Mouse (Mus musculus) embryonic facial prominence, embryonic 11.5 days (tissue): Measurements from ENCODE around the gene Psmg3. TPM values are rescaled to one million over a fixed set of nuclear protein-coding genes. Genes with fewer than 3 reads are reported as not detected.
A peak's percentile ranks its signal among the peaks of the same experiment; 100 is the strongest.

ENCODE experiments used
- ATAC-seq: fragments of 200-750 bp; cut with Nextera tagmentation; replicated peaks from 2 replicates; pipeline ENCODE4 v1.8.0; 2017; ENCODE audit warnings: low read depth; ENCODE audit not compliant: insufficient number of reproducible peaks, low FRiP score, low TSS enrichment
- DNase-seq: peaks from one replicate; pipeline ENCODE4 v3.0.0-alpha.2; 2015; ENCODE audit warnings: low spot score
- H3K27ac ChIP-seq: fragments of 300-500 bp; sonication (generic); replicated peaks from 2 replicates; pipeline ENCODE4 v1.5.1; 2014; ENCODE audit warnings: mild to moderate bottlenecking, low read depth, low read length, control low read depth
- H3K27me3 ChIP-seq: fragments of 300-500 bp; sonication (generic); 2 replicates; pipeline ENCODE4 v1.6.1; 2014; ENCODE audit warnings: mild to moderate bottlenecking, low read length, moderate library complexity, mixed read lengths; ENCODE audit not compliant: control insufficient read depth, insufficient read depth
- H3K36me3 ChIP-seq: fragments of 300-500 bp; sonication (generic); replicated peaks from 2 replicates; pipeline ENCODE4 v1.6.1; 2014; ENCODE audit warnings: low read depth, mild to moderate bottlenecking, low read length, moderate library complexity, mixed read lengths; ENCODE audit not compliant: control insufficient read depth, insufficient read depth
- H3K4me1 ChIP-seq: fragments of 300-500 bp; sonication (generic); 2 replicates; pipeline ENCODE4 v1.6.1; 2014; ENCODE audit warnings: low read length, mixed read lengths; ENCODE audit not compliant: control insufficient read depth, insufficient read depth
- H3K4me2 ChIP-seq: fragments of 300-500 bp; sonication (generic); 2 replicates; pipeline ENCODE4 v1.6.1; 2014; ENCODE audit warnings: low read depth, mild to moderate bottlenecking, control low read depth, low read length, moderate library complexity
- H3K4me3 ChIP-seq: fragments of 300-500 bp; sonication (generic); 2 replicates; pipeline ENCODE4 v1.5.1; 2014; ENCODE audit warnings: low read depth, low read length, control low read depth
- H3K9ac ChIP-seq: fragments of 300-500 bp; sonication (generic); replicated peaks from 2 replicates; pipeline ENCODE4 v1.6.1; 2014; ENCODE audit warnings: mild to moderate bottlenecking, control low read depth, low read length
- H3K9me3 ChIP-seq: fragments of 300-500 bp; sonication (generic); replicated peaks from 2 replicates; pipeline ENCODE4 v1.6.1; 2016; ENCODE audit warnings: mild to moderate bottlenecking, low read length, inconsistent platforms, mixed read lengths; ENCODE audit not compliant: control insufficient read depth
- WGBS: fragments of 180-500 bp; shearing (Covaris S2); extraction: QIAGEN DNeasy Blood & Tissue Kit; methylation state at CpG from one replicate; pipeline ENCODE4 v1.1.7; 2014; 5-methylcytosine and 5-hydroxymethylcytosine counted together
- polyA plus RNA-seq: library from polyadenylated mRNA; unstranded; fragments of >200 nt; fragmentation: Nextera tagmentation; extraction: Ambion mirVana; gene quantifications from 2 replicates; pipeline ENCODE4 v1.2.1, GENCODE M21; 2014

Gene Psmg3
- polyA plus RNA-seq, 1 experiment from 2014 or later = 67.8 TPM

DNA sequence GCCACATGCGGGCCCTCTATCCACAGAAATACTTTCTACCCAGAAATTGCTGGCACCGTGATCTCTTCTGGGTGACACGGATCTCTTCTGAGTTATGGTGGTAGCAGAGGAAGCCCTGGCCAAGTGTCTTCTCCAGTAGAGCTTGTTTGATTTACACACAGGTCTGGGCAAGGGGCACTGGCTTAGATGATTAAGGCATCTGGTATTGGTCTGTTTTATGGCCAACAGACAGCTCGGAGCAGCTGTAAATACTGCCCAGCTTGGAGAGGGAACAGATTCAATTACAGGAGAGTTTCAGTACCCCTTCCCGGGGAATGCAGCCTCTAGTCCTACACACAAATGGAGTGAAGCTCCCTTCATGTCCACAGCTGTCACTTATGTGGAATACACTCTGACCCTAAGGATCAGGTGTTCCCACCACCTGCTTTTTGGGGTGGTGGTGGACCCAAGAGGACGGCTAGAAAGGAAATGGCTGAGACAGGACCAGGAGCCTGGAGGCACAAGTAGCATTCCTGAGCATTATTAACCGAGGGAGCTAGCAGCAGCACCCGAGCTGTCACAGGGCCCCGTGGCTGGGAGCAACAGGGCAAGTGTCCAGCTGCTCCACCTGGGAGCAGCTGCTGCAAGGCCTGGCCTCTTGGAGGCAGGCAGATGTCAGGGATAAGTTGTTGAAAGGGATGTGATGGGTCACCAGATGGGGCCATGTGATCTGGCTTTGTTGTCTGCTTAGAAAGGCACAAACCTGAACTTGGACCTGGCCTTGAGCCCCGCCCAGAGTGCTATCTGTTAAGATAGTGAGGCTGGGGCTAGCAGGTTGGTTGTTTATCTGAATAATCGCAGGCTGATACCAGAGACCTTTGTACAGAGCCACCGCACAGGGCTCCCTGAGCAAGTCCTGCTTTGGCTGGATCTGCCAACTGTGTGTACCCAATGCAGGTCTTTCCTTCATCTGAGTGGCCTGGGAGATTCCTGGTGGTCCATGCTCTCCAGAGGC lies 4.9 kb downstream of the Psmg3 start:
- no peak overlapping the region for H3K9ac ChIP-seq

DNA sequence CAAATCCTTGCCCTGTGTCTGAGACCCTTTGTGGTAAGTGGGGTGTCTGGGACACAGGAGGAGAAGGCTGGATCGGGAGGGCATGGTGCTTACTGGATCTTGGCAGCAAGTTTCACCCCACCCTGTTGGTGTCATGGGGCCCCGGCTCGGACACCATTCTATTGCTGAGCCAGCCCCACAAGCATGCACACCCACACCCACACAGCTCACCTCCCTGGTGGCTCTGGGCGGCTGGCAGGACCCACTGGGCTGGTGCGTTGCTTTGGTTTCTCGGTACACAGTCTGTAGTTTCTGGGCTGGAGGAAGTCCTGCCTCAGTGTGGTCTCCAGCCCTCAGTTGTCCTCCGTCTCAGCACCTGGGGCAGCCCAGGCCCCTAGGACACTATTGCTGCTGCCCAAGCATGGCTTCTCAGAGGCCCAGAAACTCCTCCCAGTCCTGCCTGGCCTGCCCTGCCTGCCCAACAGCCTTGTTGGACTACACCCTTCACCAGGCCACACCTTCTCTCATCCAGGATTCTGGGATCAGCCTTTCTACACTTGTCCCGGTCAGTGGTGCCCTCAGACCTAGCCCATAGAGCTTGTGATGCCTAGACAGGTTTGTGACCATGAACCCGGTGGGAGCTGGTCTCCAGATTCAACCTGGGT lies 7.0 kb downstream of the Psmg3 start, which contains the start of gene Tmem184a:
Gene Tmem184a, minus strand, starts transcription at position 380 of the 644 bp plus-strand sequence.
- H3K4me1 ChIP-seq = no peaks in the 10 kb centered on the region
- 87% methylated on average over 9 of the region's 9 CpGs for WGBS

More for the DNA sequence above, 4.9 kb downstream of the Psmg3 start:
- Histone ChIP-seq H3K9me3 (no peaks in the 10 kb centered on the region), H3K4me3 (no peak overlapping the region), H3K4me2 (no peak overlapping the region), H3K4me1 (no peaks in the 10 kb centered on the region; the same call in 1 of the 2 replicates), H3K27ac (no peak overlapping the region), H3K27me3 (no peaks in the 10 kb centered on the region), H3K36me3 (no peaks in the 10 kb centered on the region)
- 75% methylated on average over 12 of the region's 12 CpGs for WGBS
- ATAC-seq = no peak
- DNase-seq = no peak

DNA sequence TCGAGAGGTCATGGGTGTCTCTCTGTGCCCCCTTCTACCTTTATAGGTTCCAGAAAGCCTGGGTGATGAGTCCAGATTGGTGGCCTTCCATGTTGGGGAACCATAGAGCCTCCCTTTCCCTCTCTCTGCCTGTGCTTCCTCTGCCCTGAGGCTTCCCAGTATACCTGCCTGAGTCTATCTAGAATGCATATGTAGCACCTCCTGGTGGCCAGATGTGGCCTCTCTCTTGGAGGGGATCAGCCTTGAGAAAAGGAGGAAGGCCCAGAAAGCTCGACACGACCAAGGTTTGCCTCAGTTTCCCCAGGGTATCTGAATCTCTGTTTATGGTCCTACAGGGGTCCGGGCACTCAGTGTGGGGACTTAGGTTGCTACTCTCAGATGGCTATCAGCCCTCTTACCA lies 7.9 kb downstream of the Psmg3 start:
- Histone ChIP-seq H3K4me3 (no peak overlapping the region), H3K36me3 (no peaks in the 10 kb centered on the region), H3K4me2 (no peak overlapping the region), H3K4me1 (no peaks in the 10 kb centered on the region), H3K27ac (no peak overlapping the region), H3K9ac (no peak overlapping the region), H3K9me3 (no peaks in the 10 kb centered on the region), H3K27me3 (peaks cover 5% of the 10 kb centered on the region)
- ATAC-seq (no peak), DNase-seq (peak; percentile 46)
- WGBS = 60% methylated on average over 4 of the region's 4 CpGs

More for the DNA sequence above, 7.0 kb downstream of the Psmg3 start, which contains the start of gene Tmem184a:
- Histone ChIP-seq H3K9ac (no peak within 1 kb of the TSS), H3K27ac (no peak within 1 kb of the TSS), H3K27me3 (no peaks in the 10 kb centered on the region), H3K4me3 (no peak within 1 kb of the TSS), H3K36me3 (no peaks in the 10 kb centered on the region), H3K4me2 (no peak within 1 kb of the TSS), H3K9me3 (no peaks in the 10 kb centered on the region)
- ATAC-seq = no peak
- no peak for DNase-seq

DNA sequence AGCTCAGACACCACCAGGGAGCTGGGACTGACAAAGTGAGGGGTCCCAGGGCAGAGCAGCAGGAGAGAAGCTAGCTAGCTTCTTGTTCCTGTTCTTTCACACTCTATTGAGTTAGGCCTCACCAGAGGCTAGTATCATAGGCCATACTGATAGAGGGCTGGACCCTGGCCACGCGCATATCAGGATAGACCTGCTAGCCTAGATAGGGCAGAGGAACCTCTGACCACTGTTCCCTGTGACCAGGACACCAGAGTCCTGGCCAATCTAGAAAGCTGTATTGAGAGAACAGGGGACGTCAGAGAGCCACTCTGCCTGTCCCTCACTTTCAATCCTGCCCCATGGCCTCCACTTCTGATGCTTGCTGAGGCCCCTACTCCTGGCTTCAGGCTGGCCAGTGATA lies 8.6 kb downstream of the Psmg3 start:
- no peak overlapping the region for H3K4me2 ChIP-seq
- DNase-seq (no peak), ATAC-seq (no peak)
- 85% methylated on average over 3 of the region's 3 CpGs for WGBS
- no peaks in the 10 kb centered on the region for H3K4me1 ChIP-seq
- H3K9me3 ChIP-seq = no peaks in the 10 kb centered on the region
- peaks cover 9% of the 10 kb centered on the region for H3K27me3 ChIP-seq
- no peaks in the 10 kb centered on the region for H3K36me3 ChIP-seq
- H3K9ac ChIP-seq = no peak overlapping the region
- H3K4me3 ChIP-seq = no peak overlapping the region
- H3K27ac ChIP-seq = no peak overlapping the region

DNA sequence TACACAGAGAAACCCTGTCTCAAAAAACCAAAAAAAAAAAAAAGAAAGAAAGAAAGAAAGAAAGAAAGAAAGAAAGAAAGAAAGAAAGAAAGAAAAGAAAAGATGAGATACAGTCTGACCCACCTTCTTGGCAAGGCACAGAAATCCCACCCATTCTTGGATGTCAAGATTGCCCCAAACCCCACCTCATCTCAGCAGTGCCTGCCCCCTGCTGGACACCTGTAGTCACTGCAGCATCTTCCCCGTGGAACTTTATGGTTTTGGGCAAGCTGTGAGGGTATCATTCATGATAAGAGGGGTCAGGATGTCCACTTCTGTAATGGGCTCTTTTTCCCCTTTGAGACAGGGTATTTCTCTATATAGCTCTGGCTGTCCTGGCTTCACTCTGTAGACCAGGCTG lies 9.4 kb downstream of the Psmg3 start:
- ATAC-seq (no peak), DNase-seq (peak; percentile 33)
- H3K4me1 ChIP-seq = no peaks in the 10 kb centered on the region
- H3K4me3 ChIP-seq = no peak overlapping the region
- no peak overlapping the region for H3K4me2 ChIP-seq
- H3K36me3 ChIP-seq = no peaks in the 10 kb centered on the region
- no peaks in the 10 kb centered on the region for H3K9me3 ChIP-seq
- 11% methylated on average over 1 of the region's 1 CpGs for WGBS
- H3K27ac ChIP-seq = no peak overlapping the region
- no peak overlapping the region for H3K9ac ChIP-seq
- peaks cover 9% of the 10 kb centered on the region for H3K27me3 ChIP-seq

DNA sequence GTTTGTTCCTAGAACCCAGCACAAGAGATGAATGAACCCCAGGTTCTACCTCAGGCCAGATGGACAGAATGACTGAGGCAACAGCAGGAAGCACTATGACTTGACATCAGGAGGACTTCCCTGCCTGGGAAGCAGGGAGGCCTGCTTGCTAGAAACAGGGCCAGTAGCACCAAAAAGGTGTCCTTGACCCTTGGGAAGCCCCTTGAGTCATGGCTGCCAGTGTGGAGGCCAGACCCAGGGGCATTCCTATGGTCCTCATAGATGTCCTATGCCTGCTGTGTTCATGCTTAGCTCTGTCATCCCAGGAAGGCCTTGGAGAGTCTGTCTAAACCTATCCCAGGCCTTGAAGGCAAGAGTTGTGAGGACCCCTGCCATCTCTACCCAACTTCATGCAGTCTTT lies 10.2 kb downstream of the Psmg3 start:
- no peak overlapping the region for H3K4me3 ChIP-seq
- no peaks in the 10 kb centered on the region for H3K9me3 ChIP-seq
- peaks cover 9% of the 10 kb centered on the region for H3K27me3 ChIP-seq
- H3K9ac ChIP-seq = no peak overlapping the region
- no peaks in the 10 kb centered on the region for H3K4me1 ChIP-seq
- DNase-seq = no peak
- no peaks in the 10 kb centered on the region for H3K36me3 ChIP-seq
- no peak overlapping the region for H3K4me2 ChIP-seq
- no peak overlapping the region for H3K27ac ChIP-seq
- no peak for ATAC-seq

DNA sequence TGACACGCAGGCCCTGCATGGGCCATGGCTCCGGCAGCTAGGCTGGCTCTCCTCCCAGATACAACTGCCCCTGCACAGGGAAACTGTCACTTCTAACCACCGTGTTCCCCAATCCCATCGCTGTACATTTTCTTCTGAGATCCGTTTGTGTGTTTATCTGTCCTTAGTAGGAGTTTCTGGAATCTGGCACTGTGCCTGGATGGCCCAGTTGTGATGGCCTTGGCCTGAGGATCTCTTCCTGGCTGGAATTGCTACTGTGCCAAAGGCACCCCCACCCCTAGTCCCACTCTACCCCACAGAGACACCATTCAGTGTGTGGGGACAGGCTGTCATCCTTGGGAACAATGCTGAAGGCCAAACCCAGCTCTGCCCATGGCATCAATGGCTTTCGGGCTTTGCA lies 10.7 kb downstream of the Psmg3 start:
- H3K36me3 ChIP-seq = no peaks in the 10 kb centered on the region
- H3K27ac ChIP-seq = no peak overlapping the region
- ATAC-seq (no peak), DNase-seq (no peak)
- 87% methylated on average over 6 of the region's 6 CpGs for WGBS
- no peaks in the 10 kb centered on the region for H3K4me1 ChIP-seq
- H3K9me3 ChIP-seq = no peaks in the 10 kb centered on the region
- no peak overlapping the region for H3K9ac ChIP-seq
- H3K4me3 ChIP-seq = no peak overlapping the region
- no peak overlapping the region for H3K4me2 ChIP-seq
- H3K27me3 ChIP-seq = peaks cover 9% of the 10 kb centered on the region

DNA sequence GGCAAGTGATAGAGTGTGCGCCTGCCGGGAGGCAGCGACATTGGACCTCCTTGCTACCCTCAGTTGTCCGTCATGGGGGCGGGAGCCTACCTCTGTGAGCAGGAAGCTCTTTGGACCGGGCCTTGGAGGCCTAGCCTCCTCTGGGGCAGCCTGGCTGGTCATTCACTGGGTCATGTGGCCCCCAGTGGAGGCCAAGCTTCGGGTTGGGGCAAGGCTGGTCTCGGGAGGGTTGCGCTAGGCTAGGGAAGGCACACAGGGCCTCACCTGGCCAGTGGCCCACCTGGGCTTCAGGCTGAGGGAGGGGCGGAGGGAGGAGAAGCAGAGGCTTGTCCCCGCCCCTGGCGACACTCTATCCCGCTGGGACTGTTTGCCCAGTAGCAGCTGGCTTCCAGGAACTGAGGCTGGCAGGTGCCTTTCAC lies 12.7 kb downstream of the Psmg3 start:
- H3K9ac ChIP-seq = no peak overlapping the region
- no peaks in the 10 kb centered on the region for H3K4me1 ChIP-seq
- DNase-seq = no peak
- no peaks in the 10 kb centered on the region for H3K36me3 ChIP-seq
- peak overlapping the region; percentile 5; the same call in 1 of the 2 replicates for H3K4me2 ChIP-seq
- peaks cover 9% of the 10 kb centered on the region for H3K27me3 ChIP-seq
- ATAC-seq = 0 out of 2 replicates have a peak, but pooled peaks have one; percentile 17
- 6% methylated on average over 13 of the region's 13 CpGs for WGBS
- H3K4me3 ChIP-seq = no peak overlapping the region
- H3K27ac ChIP-seq = no peak overlapping the region
- no peaks in the 10 kb centered on the region for H3K9me3 ChIP-seq
